Mouse (Mus musculus) kidney, adult 9 months (tissue): ENCODE measurements around the gene Dennd1a.
A peak's percentile ranks its signal among the peaks of the same experiment; 100 is the strongest.

Source experiments
- DNase-seq: peaks from one replicate; pipeline ENCODE4 v3.0.0; 2022

Gene Dennd1a

GRCm38 (mm10) chr2:37797046-37797445, 490.1 kb downstream of the Dennd1a start:
- peak; percentile 52 for DNase-seq

GRCm38 (mm10) chr2:37796021-37796420, 491.2 kb downstream of the Dennd1a start:
- DNase-seq, result no peak

- no peak for DNase-seq
Measured at GRCm38 (mm10) chr2:37791340-37791739, 495.9 kb downstream of the Dennd1a start.

- DNase-seq, result no peak
Measured at GRCm38 (mm10) chr2:37790738-37791137, 496.5 kb downstream of the Dennd1a start.

GRCm38 (mm10) chr2:37789995-37790394, 497.2 kb downstream of the Dennd1a start:
- DNase-seq, result no peak

- peak; percentile 55 for DNase-seq
Measured at GRCm38 (mm10) chr2:37789029-37789428, 498.2 kb downstream of the Dennd1a start.

GRCm38 (mm10) chr2:37788176-37788962, 498.8 kb downstream of the Dennd1a start:
- DNase-seq, result peak; percentile 58

GRCm38 (mm10) chr2:37786461-37786860, 500.7 kb downstream of the Dennd1a start:
- DNase-seq, result no peak

- no peak for DNase-seq
Measured at GRCm38 (mm10) chr2:37784473-37784872, 502.7 kb downstream of the Dennd1a start.

- no peak for DNase-seq
Measured at GRCm38 (mm10) chr2:37782002-37782401, 505.2 kb downstream of the Dennd1a start.

- DNase-seq, result no peak
Measured at GRCm38 (mm10) chr2:37781421-37781820, 505.8 kb downstream of the Dennd1a start.

- peak; percentile 50 for DNase-seq
Measured at GRCm38 (mm10) chr2:37780270-37780929, 506.8 kb downstream of the Dennd1a start.

- DNase-seq, result no peak
Measured at GRCm38 (mm10) chr2:37777958-37778720, 509.1 kb downstream of the Dennd1a start.

- no peak for DNase-seq
Measured at GRCm38 (mm10) chr2:37776611-37777411, 510.4 kb downstream of the Dennd1a start.

- DNase-seq, result no peak
Measured at GRCm38 (mm10) chr2:37776016-37776415, 511.2 kb downstream of the Dennd1a start, which contains the start of gene Crb2. Gene Crb2, plus strand, starts transcription at chr2:37776249.

GRCm38 (mm10) chr2:37774571-37774970, 512.6 kb downstream of the Dennd1a start:
- peak; percentile 53 for DNase-seq

GRCm38 (mm10) chr2:37771618-37772285, 515.4 kb downstream of the Dennd1a start:
- DNase-seq, result peak; percentile 95

- no peak for DNase-seq
Measured at GRCm38 (mm10) chr2:37769793-37770192, 517.4 kb downstream of the Dennd1a start.

GRCm38 (mm10) chr2:37768903-37769302, 518.3 kb downstream of the Dennd1a start:
- peak; percentile 33 for DNase-seq

GRCm38 (mm10) chr2:37767739-37768138, 519.5 kb downstream of the Dennd1a start:
- DNase-seq, result no peak

GRCm38 (mm10) chr2:37767080-37767547, 520.1 kb downstream of the Dennd1a start:
- peak; percentile 23 for DNase-seq
